In the genomic region with DNA sequence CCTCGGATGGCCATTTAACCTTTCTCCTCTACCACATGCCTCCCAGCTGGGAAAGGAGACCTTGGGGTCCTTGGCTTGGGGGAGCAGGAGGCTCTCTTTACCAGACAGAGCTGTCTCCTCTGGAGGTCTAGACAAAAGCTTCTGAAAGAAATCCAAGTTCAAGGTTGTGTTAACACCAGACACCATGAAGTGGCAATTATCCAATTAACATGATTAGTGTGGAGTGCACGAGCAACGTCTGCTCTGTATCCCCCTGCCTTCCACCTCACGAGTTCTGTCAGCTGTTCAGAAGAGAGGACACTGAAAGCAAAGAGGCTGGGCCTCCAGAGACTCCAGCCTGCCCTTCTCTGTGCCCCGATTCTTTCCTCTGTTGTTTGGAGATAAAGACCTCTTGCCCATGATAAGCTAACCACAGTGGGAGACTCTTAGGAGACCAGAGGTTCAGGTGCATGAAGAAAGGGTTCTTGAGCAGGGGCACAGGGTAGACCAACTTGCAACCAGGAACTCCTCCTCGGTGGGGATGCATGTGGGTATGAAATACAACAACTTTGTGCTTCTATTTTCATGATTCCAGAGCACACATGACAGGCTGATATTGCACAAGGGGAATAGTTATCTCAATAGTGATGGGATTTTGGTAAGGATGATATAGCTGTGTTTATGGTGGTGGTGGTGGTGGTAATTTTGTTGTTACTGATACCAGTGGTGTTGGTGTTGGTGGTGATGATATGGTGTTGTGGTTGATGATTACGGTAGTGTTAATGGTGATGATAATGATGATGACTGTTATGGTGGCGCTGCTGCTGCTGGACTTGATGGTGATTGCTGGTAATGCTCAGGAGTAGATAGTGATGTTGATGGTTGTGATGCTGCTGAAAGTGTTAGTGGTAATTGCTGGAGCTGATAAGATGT, we compare ENCODE assay signal across 19 mouse cellular contexts. TPM values are rescaled to one million over a fixed set of nuclear protein-coding genes. Genes with fewer than 3 reads are reported as not detected.
DNase-seq lines count a peak whose midpoint lies in the region; ATAC-seq lines count a peak whose summit lies in the region.
"Had no signal": no experiment of that assay in that cellular context is flagged by ENCODE, and none has a peak within 500 bp of the region (broad histone marks: within the 10 kb centered on the region; RNA-seq: fewer than 3 reads in every experiment).

No protein-coding gene starts in this region.

- H3K27ac ChIP-seq in liver, embryonic 11.5 days (ENCODE audit: low read depth, low read length) = no peak overlapping the region
- H3K27ac ChIP-seq: embryonic facial prominence, embryonic 15.5 days; hindbrain, embryonic 15.5 days; kidney, embryonic 15.5 days; limb, embryonic 12.5 days had no signal

- WGBS in liver, embryonic 11.5 days = 44% methylated on average over 8 of the region's 8 CpGs

- no peak overlapping the region for H3K4me3 ChIP-seq in liver, embryonic 11.5 days (ENCODE audit: low read depth, low read length)
- H3K4me3 ChIP-seq: embryonic facial prominence, embryonic 15.5 days; hindbrain, embryonic 15.5 days; kidney, embryonic 15.5 days; limb, embryonic 12.5 days had no signal

- no peaks in the 10 kb centered on the region for H3K9me3 ChIP-seq in liver, embryonic 11.5 days (ENCODE audit: control insufficient read depth, low read length)
- H3K9me3 ChIP-seq: embryonic facial prominence, embryonic 15.5 days; hindbrain, embryonic 15.5 days; kidney, embryonic 15.5 days; limb, embryonic 12.5 days had no signal

- no peaks in the 10 kb centered on the region for H3K27me3 ChIP-seq in liver, embryonic 11.5 days (replicated peaks; ENCODE audit: control insufficient read depth, insufficient read depth, low read length)
- H3K27me3 ChIP-seq: embryonic facial prominence, embryonic 15.5 days; hindbrain, embryonic 15.5 days; limb, embryonic 12.5 days had no signal

- H3K4me1 ChIP-seq in liver, embryonic 11.5 days (replicated peaks; ENCODE audit: control insufficient read depth, insufficient read depth, low read length) = peaks cover 8% of the 10 kb centered on the region

- peak; percentile 47; the same call in 1 of the 2 replicates for ATAC-seq in common myeloid progenitor, adult 5-6 weeks (replicated peaks; ENCODE audit: low read depth, poor library complexity, severe bottlenecking)
- peak; percentile 83 for ATAC-seq in liver, embryonic 11.5 days (replicated peaks; ENCODE audit: low FRiP score)
- ATAC-seq in megakaryocyte-erythroid progenitor cell, adult 5-6 weeks (replicated peaks; ENCODE audit: low FRiP score, low TSS enrichment, poor library complexity, severe bottlenecking) = peak; percentile 70
- ATAC-seq: forebrain, postnatal 0 days; intestine, embryonic 16.5 days had no signal

- no peak overlapping the region for H3K9ac ChIP-seq in liver, embryonic 11.5 days (ENCODE audit: low read depth, low read length)
- H3K9ac ChIP-seq: embryonic facial prominence, embryonic 15.5 days; forebrain, postnatal 0 days; hindbrain, embryonic 15.5 days; kidney, embryonic 15.5 days; limb, embryonic 12.5 days; lung, embryonic 14.5 days had no signal

- intact Hi-C loops in heart, postnatal 36 days (cut with DNase I) = no loop called here
- intact Hi-C loops in gastrocnemius, postnatal 36 days (cut with DNase I) = loop anchor here (5.0 kb wide), 1 partner anchor 72 kb away; no protein-coding TSS in a partner anchor

- peak; percentile 68 for DNase-seq in MN1 (ENCODE audit: low spot score)
- no peak for DNase-seq in liver, embryonic 11.5 days (ENCODE audit: low spot score)
- DNase-seq in heart, postnatal 36 days = no peak
- no peak for DNase-seq in gastrocnemius, postnatal 36 days
- DNase-seq in cerebellum, adult 8-10 months = no peak
- DNase-seq: adrenal gland, postnatal 14 days; cerebellum, adult 11-12 months; cerebellum, postnatal 36 days; forebrain, postnatal 0 days; lung, embryonic 14.5 days; midbrain, embryonic 14.5 days; thymus, postnatal 14 days had no signal

- H3K36me3 ChIP-seq in liver, embryonic 11.5 days (ENCODE audit: control insufficient read depth, insufficient read depth, low read length) = no peaks in the 10 kb centered on the region
- H3K36me3 ChIP-seq: embryonic facial prominence, embryonic 15.5 days; hindbrain, embryonic 15.5 days; kidney, embryonic 15.5 days; limb, embryonic 12.5 days had no signal

- H3K4me2 ChIP-seq in liver, embryonic 11.5 days = peak overlapping the region; percentile 11; the same call in 1 of the 2 replicates
- H3K4me2 ChIP-seq: embryonic facial prominence, embryonic 15.5 days; hindbrain, embryonic 15.5 days; kidney, embryonic 15.5 days; limb, embryonic 12.5 days; lung, embryonic 14.5 days had no signal

RNA-seq across cellular contexts. Expression of a gene that starts 21.7 kb away (rescaled TPM):
- 3.5 and 4.0 TPM in 2 replicates for total RNA-seq in common myeloid progenitor, adult 5-6 weeks (2017)
- polyA plus RNA-seq in liver, embryonic 11.5 days (2014; fragmentation: Nextera tagmentation; extraction: Ambion mirVana) = 5.2 and 5.5 TPM in 2 replicates
- total RNA-seq in megakaryocyte-erythroid progenitor cell, adult 5-6 weeks (2014; fragmentation: Nextera tagmentation) = 4.6 and 7.0 TPM in 2 replicates
- total RNA-seq in megakaryocyte-erythroid progenitor cell, adult 5-6 weeks (2017) = 2.8 and 8.0 TPM in 2 replicates
- total RNA-seq in heart, postnatal 36 days (2021) = 10 to 100 TPM; 52.8 to 53.8 TPM
- 100 to 1,000 TPM in 1 of 2 experiments, 10 to 100 TPM in 1; 95.6 to 103 TPM for total RNA-seq in gastrocnemius, postnatal 36 days (2021)

Comparison
In these comparisons a context has a peak if more than half of its experiments do, and no peak if none do; other contexts are left out.
1. RNA of a gene that starts 21.7 kb away (total RNA-seq): 95.6 to 103 TPM in gastrocnemius, postnatal 36 days and 52.8 to 53.8 TPM in heart, postnatal 36 days; 2.8 to 8.0 TPM in megakaryocyte-erythroid progenitor cell, adult 5-6 weeks and 3.5 to 4.0 TPM in common myeloid progenitor, adult 5-6 weeks; every median in the first group is over 4 times any median in the second.
2. Peak in every context shown above with its lines, with median percentiles within 50 percentile points of each other: ATAC-seq.